Mouse (Mus musculus): ENCODE measurements around the gene Kcnd2. TPM values are rescaled to one million over a fixed set of nuclear protein-coding genes. Genes with fewer than 3 reads are reported as not detected.

Kcnd2 gene
- polyA plus RNA-seq, 1 experiment, result 0.12 TPM

GRCm38 (mm10) chr6:21629989-21630388 is 414.7 kb downstream of the Kcnd2 start:
- WGBS, result 81% methylated on average over 4 of the region's 4 CpGs
- DNase-seq (ENCODE audit: low read depth, low spot score), result no peak

GRCm38 (mm10) chr6:21655681-21656080 is 440.4 kb downstream of the Kcnd2 start:
- no peak for DNase-seq (ENCODE audit: low read depth, low spot score)

- no peak for DNase-seq (ENCODE audit: low read depth, low spot score)
- 75% methylated on average over 6 of the region's 6 CpGs for WGBS
Measured at GRCm38 (mm10) chr6:21664135-21664534, 448.8 kb downstream of the Kcnd2 start.

- WGBS, result 53% methylated on average over 4 of the region's 4 CpGs
- DNase-seq (ENCODE audit: low read depth, low spot score), result no peak
Measured at GRCm38 (mm10) chr6:21664638-21665037, 449.3 kb downstream of the Kcnd2 start.

- no peak for DNase-seq (ENCODE audit: low read depth, low spot score)
- 45% methylated on average over 6 of the region's 6 CpGs for WGBS
Measured at GRCm38 (mm10) chr6:21684252-21684651, 468.9 kb downstream of the Kcnd2 start.

GRCm38 (mm10) chr6:21686388-21686787 is 471.1 kb downstream of the Kcnd2 start:
- WGBS, result 74% methylated on average over 1 of the region's 1 CpGs
- DNase-seq (ENCODE audit: low read depth, low spot score), result no peak

GRCm38 (mm10) chr6:21692861-21693350 is 477.6 kb downstream of the Kcnd2 start:
- no peak for DNase-seq (ENCODE audit: low read depth, low spot score)
- 74% methylated on average over 3 of the region's 3 CpGs for WGBS

GRCm38 (mm10) chr6:21697641-21698040 is 482.3 kb downstream of the Kcnd2 start:
- WGBS, result 74% methylated on average over 3 of the region's 3 CpGs
- DNase-seq (ENCODE audit: low read depth, low spot score), result no peak

GRCm38 (mm10) chr6:21701131-21701530 is 485.8 kb downstream of the Kcnd2 start:
- no peak for DNase-seq (ENCODE audit: low read depth, low spot score)
- 67% methylated on average over 6 of the region's 6 CpGs for WGBS

- 17% methylated on average over 3 of the region's 3 CpGs for WGBS
- DNase-seq (ENCODE audit: low read depth, low spot score), result no peak
Measured at GRCm38 (mm10) chr6:21709228-21709627, 493.9 kb downstream of the Kcnd2 start.

GRCm38 (mm10) chr6:21719121-21719520 is 503.8 kb downstream of the Kcnd2 start:
- DNase-seq (ENCODE audit: low read depth, low spot score), result no peak
- 69% methylated on average over 1 of the region's 1 CpGs for WGBS

- no peak for DNase-seq (ENCODE audit: low read depth, low spot score)
- 72% methylated on average over 10 of the region's 10 CpGs for WGBS
Measured at GRCm38 (mm10) chr6:21722238-21722637, 506.9 kb downstream of the Kcnd2 start.

- 46% methylated on average over 2 of the region's 2 CpGs for WGBS
- no peak for DNase-seq (ENCODE audit: low read depth, low spot score)
Measured at GRCm38 (mm10) chr6:21740606-21741005, 525.3 kb downstream of the Kcnd2 start.

GRCm38 (mm10) chr6:21744615-21745266 is 529.4 kb downstream of the Kcnd2 start:
- no peak for DNase-seq (ENCODE audit: low read depth, low spot score)
- 46% methylated on average over 3 of the region's 3 CpGs for WGBS

GRCm38 (mm10) chr6:21747536-21747935 is 532.2 kb downstream of the Kcnd2 start:
- 89% methylated on average over 1 of the region's 1 CpGs for WGBS

GRCm38 (mm10) chr6:21767787-21768221 is 552.5 kb downstream of the Kcnd2 start:
- DNase-seq (ENCODE audit: low read depth, low spot score), result no peak
- WGBS, result 70% methylated on average over 12 of the region's 12 CpGs

More at GRCm38 (mm10) chr6:21747536-21747935, 532.2 kb downstream of the Kcnd2 start:
- DNase-seq (ENCODE audit: low read depth, low spot score), result no peak

GRCm38 (mm10) chr6:21768745-21769446 is 553.6 kb downstream of the Kcnd2 start:
- 25% methylated on average over 9 of the region's 9 CpGs for WGBS
- DNase-seq (ENCODE audit: low read depth, low spot score), result peak; percentile 14

GRCm38 (mm10) chr6:21769447-21769809 is 554.1 kb downstream of the Kcnd2 start:
- no peak for DNase-seq (ENCODE audit: low read depth, low spot score)
- WGBS, result 28% methylated on average over 1 of the region's 1 CpGs

- WGBS, result 64% methylated on average over 7 of the region's 7 CpGs
Measured at GRCm38 (mm10) chr6:21774213-21774916, 559.1 kb downstream of the Kcnd2 start.

More at GRCm38 (mm10) chr6:21774213-21774916, 559.1 kb downstream of the Kcnd2 start:
- DNase-seq (ENCODE audit: low read depth, low spot score), result no peak

Measured in large intestine, adult 2 months (tissue).